Mouse (Mus musculus): Measurements from ENCODE around the gene Sarnp.

Sarnp gene

DNA sequence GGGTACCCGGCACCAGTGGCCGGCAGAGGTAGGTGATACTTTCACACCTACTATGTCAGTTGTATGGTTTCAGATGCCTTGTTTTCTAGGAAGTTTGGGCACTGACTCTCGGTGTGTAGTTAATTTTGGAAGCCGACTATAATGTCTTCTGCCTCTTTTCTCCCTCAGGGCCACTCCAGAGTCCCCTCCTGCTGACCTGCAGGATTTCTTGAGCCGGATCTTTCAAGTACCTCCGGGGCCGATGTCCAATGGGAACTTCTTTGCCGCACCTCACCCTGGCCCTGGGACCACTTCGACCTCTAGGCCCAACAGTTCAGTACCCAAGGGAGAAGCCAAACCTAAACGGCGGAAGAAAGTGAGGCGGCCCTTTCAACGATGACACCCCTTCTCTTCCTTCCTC, at the start of gene Sarnp:
Sarnp (plus strand) TSS at position 301 of the 400 bp plus-strand sequence.
- no peak for DNase-seq (ENCODE audit: low read depth, low spot score)

DNA sequence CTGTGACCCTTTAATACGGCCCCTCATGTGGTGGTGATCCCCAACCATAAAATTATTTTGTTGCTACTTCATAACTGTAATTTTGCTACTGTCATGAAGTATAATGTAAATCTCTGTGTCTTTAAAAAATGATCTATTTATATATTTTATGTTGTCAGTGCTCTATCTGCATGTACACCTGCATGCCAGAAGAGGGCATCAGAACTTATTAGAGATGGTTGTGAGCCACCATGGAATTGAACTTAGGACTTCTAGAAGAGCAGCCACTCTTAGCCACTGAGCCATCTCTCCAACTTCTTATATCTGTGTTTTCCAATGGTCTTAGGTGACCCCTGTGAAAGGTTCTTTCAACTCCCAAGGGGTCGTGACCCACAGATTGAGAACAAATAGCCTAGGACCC, 44.2 kb upstream of the Sarnp start:
- no peak for DNase-seq (ENCODE audit: low read depth, low spot score)

DNA sequence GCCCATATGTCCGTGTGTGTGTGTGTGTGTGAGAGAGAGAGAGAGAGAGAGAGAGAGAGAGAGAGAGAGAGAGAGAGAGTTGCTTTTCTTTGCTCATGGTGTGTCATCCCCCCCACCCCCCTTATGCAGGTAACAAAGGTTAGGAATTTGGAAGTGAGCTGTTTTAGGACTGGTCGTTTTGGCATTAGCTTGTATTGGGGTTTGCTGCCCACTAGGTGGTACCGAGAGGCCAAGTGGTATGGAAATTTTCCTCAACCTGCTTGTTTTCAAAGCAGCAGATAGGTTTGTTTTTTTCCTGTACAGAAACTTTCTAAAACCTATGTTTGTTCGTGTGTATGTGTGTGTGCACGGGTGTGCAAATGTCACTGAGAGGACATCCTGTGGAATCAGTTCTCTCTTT, 43.4 kb upstream of the Sarnp start:
- no peak for DNase-seq (ENCODE audit: low read depth, low spot score)

DNA sequence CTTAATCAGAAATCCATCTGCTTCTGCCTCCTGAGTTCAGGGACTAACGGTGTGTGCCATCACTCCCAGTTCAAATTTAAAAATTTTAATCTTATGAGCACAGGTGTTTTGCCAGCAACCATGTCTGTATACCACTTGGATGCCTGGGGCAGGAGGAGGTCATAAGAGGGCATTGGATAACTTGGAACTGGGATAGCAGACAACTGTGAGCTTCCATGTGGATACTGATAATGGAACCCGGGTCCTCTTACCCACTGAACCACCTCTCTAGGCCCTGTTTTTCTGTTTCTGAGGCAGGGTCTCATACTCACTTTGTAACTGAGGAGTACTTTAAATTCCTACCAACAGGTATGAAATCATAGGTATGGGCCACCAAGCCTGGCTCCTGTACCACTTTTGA, 38.7 kb upstream of the Sarnp start:
- DNase-seq (ENCODE audit: low read depth, low spot score) = no peak

DNA sequence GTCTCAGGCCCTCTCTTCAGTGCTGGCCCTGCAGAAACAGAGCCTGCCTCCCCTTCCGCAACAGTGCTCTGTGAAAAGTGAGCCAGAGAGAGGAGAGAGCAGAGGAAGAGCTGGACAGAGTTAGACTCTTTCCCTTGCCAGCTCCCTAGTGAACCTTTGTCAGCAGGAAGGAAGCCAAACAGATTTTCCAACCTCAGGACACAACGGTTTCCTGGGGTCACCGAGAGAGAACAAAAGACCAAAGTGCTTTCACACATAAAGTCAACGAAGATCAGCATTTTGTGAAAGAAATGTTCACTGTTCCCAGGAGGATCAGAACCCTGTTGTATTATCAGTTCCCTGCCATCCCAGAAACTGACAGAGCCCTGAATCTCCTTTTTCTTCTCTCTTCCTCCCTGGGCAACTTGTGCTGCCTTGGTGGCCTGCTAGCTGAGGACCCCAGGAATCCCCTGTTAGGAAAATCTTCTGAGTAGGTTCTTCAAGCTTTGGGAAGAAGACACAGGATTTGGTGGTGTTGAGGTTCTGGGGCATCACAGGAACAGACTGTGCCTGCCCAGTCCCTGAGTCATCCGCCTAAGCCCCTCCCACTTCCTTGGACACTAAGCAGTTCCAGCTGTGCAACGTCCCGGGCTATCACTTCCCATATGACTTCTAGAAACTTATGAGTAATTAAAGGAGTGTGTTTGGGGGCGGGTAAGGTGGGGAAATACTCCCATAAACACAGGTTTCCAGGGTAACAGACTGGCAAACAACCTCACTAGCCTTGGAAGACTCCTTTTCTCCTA, 37.9 kb upstream of the Sarnp start:
- no peak for DNase-seq (ENCODE audit: low read depth, low spot score)

DNA sequence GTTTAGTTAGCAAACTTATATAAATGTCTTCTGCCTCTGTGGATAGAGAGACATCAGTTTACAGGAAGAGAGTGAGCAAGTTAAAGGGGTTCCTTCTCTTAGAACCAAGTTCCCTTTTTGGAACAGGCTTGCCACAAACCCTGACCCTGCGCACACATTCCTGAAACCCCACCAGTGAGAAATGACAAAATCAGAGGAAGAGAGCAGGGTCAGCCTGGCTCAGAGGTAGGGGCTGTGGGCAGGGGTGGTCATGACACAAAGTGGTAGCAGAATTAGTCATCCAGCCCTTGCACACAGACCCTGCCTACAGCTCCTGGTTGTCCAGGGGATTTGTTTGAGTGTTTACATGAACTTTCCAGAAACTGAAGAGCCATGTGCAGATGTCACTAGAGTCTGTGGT, 36.9 kb upstream of the Sarnp start:
- no peak for DNase-seq (ENCODE audit: low read depth, low spot score)

DNA sequence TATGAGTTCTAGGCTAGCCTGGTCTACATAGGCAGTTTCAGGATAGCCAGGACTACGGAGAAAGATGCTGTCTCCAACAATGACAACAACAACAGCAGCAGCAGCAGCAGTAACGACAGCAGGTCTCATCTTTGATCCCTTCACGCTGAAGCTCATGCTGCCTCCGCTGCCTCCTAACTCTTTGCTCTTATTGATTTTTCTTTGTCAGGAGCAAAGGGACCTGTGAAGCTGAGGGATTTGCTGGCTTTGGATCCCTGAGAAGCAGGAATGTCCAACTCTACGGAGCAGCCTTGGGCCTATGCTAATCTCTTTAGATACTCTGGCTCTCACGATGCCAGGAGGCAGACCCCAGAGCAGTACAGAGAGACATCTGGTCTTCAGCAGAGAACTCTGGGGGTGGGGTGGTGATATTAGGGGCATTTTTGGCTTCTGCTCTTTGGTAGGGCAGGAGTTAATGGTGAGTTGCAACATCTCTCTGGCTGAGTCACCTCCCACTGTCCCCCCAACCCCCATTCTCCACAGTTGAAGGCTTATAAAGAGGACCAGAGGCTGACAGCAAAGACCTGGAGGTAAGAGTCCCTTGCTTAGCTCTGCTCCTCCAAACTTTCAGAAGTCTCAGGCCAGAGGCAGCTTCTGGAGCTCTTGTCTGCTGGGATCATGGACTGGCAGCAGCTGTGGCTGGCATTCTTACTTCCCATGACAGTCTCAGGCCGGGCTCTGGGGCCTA, 26.6 kb upstream of the Sarnp start, which contains the start of gene Mmp19:
Mmp19 (plus strand) TSS at position 513 of the 727 bp plus-strand sequence.
- DNase-seq (ENCODE audit: low read depth, low spot score) = no peak

DNA sequence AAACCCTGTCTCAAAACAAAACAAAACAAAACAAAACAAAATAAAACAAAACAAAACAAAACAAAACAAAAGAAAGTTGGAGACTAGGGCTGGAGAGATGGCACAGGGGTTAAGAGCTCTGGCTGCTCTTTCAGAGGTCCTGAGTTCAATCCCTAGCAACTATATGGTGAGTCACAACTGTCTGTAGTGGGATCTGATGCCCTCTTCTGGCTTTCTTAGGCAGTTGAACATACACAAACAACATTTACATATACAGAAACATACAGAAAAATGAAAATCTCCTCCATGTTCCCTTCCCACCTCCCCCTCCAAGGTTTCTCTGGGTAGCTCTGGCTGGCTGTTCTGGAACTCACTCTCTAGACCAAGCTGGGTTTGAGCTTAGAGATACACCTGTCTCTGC, 25.1 kb upstream of the Sarnp start:
- DNase-seq (ENCODE audit: low read depth, low spot score) = no peak

DNA sequence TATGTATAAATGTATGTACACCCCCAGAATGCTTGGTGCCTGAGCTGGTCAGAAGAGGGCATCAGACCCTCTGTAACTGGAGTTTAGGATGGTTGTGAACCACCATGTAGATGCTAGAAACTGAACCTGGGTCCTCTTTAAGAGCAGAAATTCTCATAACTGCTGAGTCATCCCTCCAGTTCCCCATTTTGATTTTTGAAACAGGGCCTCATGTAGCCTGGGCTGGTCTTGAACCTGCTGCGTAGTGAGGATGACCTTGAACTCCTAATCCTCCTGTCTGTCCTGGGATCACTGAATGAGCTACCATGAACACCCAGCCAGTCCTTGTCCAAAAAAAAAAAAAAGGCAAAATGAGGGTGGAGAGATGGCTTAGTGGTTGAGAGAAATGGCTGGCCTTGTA, 23.9 kb upstream of the Sarnp start:
- no peak for DNase-seq (ENCODE audit: low read depth, low spot score)

DNA sequence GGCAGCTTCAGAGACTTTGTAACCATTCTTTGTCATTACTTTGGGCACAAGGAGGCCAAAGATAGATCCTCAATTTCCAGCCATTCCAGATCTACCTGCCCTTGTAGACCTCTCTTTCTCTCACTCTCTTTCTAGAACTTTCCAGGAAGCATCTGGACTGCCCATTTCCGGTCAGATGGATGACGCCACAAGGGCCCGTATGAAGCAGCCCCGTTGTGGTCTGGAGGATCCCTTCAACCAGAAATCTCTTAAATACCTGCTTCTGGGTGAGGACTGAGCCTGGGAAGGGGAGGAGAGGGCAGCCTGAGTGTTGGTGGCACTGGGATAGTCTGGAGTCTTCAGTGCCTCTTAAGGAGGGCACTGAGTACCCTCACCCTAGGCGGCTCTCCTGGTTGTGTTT, 22.7 kb upstream of the Sarnp start:
- DNase-seq (ENCODE audit: low read depth, low spot score) = no peak

DNA sequence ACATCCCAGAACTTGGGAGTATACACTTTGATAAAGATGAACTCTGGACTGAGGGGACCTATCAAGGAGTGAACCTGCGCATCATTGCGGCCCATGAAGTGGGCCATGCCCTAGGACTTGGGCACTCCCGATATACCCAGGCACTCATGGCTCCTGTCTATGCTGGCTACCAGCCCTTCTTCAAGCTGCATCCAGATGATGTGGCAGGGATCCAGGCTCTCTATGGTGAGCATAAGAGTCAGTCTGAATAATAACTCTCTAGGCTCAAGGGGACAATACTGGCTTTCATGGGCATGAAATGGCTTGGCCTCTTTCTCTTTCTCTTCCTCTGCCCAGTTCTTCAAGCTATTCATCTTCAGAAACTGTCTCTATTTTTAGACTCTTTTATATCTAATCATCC, 21.6 kb upstream of the Sarnp start:
- DNase-seq (ENCODE audit: low read depth, low spot score) = no peak

DNA sequence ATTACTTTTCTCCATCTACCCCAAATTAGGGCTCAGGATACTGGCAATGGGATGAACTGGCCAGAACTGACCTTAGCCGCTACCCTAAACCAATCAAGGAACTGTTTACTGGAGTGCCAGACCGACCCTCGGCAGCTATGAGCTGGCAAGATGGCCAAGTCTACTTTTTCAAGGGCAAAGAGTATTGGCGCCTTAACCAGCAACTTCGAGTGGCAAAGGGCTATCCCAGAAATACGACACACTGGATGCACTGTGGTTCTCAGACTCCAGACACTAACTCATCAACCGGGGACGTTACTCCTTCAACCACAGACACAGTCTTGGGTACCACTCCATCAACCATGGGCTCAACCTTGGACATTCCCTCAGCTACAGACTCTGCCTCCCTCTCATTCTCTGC, 18.5 kb upstream of the Sarnp start:
- DNase-seq (ENCODE audit: low read depth, low spot score) = no peak

DNA sequence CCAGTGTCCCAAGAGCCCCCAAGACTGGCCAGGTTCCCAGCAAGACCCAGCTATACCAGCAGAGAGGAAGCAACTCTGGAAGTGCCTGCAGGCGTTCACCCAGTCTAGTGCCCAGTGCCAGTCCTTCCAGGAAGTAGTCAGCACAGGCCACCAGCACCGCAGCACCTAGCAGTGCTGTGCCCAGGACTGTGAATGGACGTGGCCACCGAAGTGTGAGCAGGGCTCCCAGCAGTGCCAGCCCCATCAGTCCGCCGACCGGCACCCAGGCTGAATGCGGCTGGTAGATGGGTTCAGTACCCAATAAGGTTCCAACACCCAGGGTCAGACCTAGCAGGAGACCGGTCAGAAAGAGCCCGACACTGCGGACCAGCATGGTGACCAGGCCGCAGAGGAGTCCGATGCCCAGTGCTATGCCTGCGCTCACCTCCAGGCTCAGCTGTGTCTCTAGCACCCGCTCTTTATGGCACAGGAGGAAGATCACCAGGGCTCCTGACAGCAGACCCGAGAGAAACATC, 15.1 kb upstream of the Sarnp start:
- DNase-seq (ENCODE audit: low read depth, low spot score) = no peak

DNA sequence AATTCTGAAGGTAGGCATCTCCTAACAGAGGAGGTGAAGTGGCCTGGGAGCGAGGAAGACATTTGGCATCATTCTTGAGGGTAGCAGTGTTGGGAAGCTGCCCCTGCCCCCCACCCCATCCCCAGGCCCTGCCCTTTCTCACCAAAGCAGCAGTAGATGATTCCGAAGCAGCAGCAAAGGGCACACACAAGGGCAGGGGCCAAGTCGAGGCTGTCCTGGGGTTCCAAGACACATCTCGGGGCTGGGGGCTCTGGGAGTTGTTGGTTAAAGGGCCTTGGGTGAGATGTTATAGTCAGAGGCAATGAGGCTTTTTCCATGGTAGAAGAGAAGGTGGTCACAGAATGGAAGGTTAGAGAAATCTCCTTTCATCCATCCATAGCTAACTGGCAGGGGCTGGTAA, 14.2 kb upstream of the Sarnp start:
- no peak for DNase-seq (ENCODE audit: low read depth, low spot score)

DNA sequence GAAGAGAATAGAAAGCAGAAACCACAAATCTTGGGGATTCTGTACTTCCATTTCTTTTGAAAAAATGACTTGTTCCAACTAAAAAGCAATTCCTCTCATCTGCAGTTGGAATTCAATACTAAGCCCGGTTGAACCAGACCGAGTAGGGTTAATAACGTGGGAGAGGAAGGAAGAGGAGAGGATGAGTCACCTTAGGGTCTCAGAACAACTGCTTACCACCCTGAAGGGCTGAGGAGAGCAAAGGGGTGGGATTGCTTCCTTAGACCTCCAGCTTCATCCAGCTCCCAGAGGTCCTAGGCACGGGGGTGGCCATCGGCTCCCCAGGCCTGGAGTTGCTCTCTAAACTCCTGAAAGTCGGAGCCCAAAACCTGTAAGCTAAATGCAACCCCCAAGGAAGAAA, 13.8 kb upstream of the Sarnp start:
- no peak for DNase-seq (ENCODE audit: low read depth, low spot score)

DNA sequence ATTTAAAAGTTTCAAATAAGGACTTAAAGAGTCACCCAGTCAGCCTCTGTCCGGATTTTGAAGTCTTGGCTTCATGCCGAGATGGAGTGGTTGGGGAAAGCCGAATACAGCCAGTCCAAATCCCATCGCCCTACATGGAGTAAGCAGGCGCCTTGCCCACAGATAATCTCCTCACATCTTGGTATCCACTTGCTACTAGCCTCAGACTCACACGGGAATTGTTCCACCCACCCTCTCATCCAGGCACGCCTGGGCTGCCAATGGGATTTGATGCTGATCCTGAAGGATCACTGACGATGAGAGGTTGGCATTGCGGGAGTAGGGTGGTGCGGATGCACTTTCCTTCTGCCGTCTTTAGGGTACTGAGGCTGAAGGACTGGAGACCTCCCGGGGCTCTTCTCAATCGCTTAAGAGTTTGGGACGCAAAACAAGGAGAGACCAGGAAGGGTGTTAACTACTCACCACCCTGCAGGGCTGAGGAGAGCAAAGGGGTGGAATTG, 13.3 kb upstream of the Sarnp start, which contains the start of gene Dnajc14:
Dnajc14 (plus strand) TSS at position 292 of the 500 bp plus-strand sequence.
- peak; percentile 43 for DNase-seq (ENCODE audit: low read depth, low spot score)

DNA sequence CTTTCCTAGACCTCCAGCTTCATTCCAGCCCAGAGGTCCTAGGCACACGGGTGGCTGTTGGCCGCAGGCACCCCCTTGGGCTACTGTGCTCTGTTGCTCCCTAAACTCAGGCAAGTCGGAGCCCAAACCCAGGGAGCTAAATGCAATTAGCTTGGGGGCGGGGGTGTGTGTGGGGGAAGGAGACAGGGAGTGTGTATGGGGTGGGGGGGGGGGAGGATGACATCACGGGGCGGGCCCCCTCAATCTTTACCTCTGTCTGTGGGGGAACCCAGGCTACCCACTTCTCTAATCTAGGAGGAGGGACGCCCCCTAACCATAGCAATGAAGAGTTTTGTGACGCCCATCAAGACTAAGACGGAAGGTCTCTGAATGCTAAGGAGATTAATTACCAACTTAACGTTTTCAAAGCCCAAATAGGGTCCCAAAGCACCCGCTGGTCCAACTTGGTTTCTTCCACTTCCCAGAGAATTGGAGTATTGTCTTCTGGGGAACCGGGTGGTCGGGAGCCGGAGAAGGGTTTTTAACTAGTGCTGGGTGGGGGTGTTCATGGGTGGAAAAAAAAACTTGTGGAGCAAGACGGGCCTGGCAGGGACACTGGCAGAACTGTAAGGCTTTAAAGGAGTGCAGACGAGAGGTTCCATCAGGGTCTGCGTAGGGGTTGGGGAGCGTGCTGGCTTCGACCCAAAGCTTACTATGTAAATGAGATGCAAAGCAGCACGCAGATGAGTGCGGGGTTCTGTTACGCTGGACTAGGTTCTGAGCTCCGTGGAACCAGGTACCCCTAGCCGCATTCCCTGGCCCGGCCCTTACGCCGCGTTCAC, 12.7 kb upstream of the Sarnp start, which contains the start of gene Tmem198b:
Tmem198b (minus strand) TSS at position 100 of the 821 bp plus-strand sequence.
- peak; percentile 37 for DNase-seq (ENCODE audit: low read depth, low spot score)

DNA sequence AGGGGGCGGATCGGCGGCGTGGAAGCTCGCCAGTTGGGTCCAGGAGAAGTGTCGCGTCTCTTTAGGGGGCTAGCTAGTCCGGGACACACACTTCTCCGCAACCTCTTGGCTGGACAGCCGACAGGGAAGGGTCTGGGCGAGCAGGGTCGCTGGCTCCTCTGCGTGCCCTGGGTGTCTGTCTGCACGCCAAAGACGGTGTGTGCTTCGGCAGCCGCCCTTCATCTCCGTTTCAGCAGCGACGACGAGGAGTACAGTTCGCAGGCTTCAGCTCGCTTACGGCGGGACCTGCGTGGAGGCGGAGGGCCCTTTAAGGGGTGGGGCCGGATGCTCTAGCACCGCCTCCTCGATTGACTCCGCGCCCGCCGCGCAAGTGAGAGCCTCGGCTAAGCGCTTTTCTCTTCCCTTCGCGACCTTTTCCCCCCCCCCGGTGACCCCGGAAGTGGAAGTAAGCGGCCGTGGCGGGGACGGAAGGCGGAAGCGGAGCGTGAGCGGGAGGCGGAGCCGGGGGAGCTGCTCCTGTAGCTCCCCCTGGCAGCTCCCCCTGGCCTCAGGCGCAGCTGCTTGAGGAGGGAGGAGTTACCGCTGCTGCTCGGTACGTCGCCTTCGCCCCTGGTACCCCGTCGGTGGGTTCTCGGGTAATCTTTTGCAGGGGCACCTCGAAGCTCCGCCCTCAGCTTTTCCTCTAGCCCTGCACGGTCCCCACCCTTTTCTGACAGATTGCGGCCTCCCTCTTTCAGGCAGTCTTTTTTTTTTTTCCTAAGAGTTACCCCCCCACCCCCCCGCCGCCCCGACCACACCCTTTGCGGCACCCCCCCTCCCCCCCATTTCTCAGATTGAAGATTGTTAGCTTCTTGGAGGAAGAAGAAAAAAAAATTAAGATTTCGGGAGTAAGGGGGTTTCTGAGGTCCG, 11.8 kb upstream of the Sarnp start:
- DNase-seq (ENCODE audit: low read depth, low spot score) = peak; percentile 98

DNA sequence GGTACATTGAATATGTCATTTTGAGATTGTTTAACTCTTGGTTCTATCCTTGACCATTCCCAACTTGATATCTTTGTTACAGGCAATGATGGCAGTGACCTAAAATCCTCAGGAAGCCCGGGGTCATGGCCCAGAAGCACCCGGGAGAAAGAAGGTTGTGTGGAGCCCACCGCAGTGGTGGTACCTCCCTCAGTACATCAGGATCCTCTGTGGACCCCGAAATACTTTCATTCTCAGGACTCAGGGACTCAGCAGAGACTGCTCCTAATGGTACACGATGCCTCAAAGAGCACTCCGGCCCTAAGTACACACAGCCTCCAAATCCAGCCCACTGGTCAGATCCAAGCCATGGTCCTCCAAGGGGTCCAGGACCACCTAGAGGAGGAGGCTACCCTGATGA, 11.0 kb upstream of the Sarnp start:
- DNase-seq (ENCODE audit: low read depth, low spot score) = no peak

DNA sequence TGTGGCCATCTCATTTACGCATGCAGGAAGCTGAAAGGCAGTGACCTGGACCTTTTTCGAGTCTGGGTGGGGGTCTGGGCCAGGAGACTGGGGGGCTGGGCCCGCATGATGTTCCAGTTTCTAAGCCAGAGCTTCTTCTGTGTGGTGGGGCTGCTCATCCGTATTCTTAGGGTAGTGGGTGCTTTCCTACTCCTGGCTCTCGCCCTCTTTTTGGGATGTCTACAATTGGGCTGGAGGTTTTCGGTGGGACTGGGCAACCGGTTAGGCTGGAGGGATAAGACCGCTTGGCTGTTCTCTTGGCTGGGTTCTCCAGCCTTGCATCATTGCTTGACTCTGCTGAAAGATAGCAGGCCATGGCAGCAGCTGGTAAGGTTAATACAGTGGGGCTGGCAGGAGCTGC, 10.1 kb upstream of the Sarnp start:
- DNase-seq (ENCODE audit: low read depth, low spot score) = no peak

DNA sequence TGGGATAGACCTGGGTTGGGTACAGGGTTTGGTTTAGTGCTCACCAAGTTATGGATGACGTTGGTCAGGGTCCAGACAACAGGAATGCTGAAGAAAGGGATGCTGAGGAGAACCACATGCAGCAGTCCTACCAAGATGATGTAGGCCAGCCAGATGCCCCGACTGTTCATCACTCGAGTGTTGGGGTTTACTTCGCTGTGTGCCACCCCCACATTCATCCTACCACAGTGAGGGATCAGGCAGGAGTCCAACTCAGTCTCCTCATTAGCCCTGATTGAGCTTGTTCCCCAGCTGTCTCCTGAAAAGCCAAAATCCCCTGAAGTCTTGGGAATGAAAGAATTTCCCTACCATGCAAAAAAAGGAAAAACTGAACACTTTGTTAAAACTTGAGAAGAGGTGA, 3.1 kb downstream of the Sarnp start:
- no peak for DNase-seq (ENCODE audit: low read depth, low spot score)

All from retina, postnatal 7 days (tissue).